Mouse (Mus musculus) ovary, postnatal 10 days (tissue): ENCODE results near the gene Gse1.

Source experiments
- DNase-seq: peaks from one replicate; pipeline ENCODE4 v3.0.0; 2022; ENCODE audit warnings: low spot score

Gse1 gene

DNA sequence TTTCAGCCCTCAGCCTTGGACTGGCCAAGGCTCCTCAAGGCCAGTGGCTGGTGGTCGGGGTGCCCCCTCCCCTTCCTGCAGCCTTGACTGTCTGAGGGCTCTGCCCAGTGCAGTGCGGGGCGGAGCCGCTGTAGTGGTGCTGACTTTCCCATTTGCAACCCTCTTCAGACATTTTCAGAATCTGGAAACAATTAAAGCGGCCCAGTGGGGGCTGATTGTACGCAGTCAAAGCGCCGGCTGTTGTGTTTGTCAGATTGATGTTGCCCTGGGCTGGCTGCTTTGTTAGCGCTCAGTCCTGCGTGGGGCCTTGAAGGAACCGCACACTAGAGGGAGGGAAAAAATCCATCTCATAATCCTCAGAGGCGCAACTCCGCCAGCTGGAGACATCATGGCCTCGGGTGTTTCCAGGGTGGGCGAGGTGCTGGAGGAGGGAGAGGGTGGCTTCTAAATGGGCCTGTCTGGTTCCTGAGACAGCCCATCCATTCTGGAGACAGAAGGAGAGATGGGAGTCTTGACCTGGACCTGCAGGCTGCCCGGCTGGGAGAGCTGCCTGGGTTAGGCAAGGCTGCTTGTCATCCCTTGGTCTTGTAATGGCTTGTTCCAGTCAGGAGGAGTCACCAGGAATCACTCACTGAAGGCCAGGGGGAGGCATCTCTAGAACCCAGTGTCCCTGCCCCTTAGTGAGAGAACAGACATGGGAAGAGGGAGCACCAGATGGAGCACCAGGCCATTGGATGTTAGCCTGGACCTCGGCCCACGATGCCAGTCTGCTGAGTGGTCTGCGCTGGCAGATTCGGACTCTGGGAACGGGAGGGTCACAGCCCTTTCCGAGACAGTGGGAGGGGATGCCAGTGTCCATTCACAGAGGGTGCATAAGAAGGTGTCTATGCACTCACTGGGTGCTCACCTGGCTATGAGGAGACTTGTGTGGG, 70.6 kb downstream of the Gse1 start:
- DNase-seq, result no peak

DNA sequence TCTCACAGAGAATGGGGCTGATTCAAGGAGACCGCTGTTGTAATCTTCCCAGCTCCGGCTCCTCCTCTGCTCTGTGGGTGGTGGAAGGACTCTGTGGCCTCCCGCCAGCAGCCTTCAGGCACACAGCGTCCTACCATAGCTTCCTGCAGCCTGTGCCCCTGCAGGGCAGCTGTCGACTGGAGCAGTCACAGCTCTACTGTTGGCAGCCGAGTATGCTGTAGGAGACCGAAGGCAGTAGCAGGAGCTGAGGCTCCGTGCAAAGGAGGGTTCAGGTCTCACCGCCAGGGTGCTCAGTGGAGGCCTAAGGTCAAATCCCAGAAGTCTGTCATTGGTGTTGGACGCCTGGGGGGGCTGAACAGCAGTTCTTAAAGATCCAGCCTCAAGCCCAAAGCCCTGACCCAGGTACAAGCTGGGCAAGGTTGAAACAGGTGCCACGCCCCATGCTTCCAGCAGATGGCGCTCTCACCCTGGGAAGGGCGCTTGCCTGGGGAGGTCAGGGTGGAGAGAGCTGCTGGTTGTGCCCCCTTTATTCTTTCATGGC, 72.4 kb downstream of the Gse1 start:
- peak; percentile 73 for DNase-seq

DNA sequence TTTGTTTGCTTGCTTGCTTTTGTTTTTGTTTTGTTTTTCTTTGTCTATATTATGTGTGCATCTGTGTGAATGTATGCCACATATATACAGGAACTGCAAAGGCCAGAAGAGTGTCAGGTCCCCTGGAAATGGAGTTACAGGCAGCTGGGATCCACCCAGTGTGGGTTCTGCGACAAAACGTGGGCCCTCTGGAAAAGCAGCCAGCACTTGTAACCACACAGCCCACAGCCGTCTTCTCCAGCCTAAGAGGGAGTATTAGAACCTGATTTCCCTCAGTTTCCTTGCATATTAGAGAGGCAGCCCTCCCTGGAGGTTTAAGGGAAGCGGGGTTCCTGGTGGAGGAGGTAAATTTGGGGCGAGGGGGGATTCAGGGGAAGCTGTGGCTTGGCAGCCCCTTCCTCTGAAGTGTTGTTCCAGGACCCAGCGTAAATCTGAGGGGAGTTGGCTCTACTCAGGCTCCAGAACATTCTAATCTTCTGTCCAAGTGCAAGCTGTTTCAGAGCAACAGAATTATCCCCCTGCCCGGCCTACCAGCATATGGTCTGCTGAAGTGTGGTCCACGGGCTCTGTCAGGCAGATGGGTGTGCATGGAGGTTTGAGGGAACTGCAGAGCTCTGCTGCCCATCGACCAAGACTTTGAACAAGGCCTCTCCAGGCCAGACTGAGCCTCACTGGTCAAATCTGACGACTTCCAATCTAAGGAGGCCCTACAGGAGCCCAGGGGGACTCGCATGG, 74.9 kb downstream of the Gse1 start:
- no peak for DNase-seq

DNA sequence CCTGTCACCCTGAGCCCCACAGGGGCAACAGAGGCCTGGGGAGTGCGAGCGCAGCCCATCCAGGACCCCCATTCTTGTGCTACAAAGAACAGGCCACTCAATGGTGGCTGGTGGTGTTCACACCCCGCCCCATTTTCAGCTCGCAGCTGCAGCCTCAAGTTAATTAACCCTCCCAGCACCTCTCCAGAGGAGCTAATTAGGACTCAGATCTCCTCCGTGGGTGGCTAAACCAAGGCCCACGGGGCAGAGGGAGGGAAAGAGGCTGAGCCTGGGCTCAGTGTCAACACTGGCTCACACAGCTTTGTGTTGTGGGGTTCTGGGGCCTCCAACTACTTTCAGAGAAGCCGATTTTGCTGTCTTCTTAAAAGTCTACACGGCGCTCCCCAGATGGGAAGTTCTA, 75.8 kb downstream of the Gse1 start:
- no peak for DNase-seq

DNA sequence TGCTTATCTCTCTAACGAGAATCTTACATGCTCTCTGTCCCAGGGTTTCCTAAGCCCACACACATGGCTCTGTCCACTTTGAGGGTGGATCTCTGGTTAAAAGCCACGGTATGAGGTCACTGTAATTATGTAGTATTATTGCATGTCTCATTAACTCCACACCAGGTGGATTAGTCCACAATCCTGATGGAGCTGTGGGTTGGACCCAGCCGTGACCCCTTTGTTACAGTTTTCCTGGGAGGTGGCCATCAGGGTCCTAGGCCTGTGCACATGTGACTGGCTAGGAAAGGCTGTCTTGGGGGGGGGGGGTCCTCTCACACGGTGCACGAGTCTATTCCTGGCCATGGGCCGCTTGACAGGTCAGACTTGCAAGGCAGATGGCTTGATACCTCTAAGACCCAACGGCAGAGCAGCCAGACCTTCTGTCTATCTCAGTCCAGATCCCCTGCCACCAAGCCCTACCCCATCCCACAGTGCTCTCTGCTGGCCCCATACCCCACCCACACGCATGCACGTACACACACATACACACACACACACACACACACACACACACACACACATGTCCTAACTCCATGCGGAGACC, 77.6 kb downstream of the Gse1 start:
- no peak for DNase-seq

DNA sequence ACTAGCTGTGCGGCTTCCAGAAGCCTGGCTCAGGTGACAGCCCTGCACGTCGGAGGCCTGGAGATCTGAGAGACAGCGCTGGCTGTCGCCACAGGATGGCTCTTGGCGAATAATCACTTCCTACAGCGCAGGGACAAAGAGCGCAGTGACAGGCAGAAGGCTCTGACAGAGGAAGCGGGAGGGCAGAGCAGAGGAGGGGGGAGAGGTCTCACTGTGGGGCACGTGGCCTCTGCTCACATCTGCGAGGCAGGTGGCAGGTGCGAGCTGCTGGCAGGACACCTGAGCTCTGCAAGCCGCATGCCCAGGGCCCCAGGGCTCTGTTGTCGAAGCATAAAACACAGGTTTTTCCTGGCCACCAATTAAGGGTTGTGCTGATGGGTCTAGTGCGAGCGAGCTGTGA, 78.8 kb downstream of the Gse1 start:
- DNase-seq, result no peak

DNA sequence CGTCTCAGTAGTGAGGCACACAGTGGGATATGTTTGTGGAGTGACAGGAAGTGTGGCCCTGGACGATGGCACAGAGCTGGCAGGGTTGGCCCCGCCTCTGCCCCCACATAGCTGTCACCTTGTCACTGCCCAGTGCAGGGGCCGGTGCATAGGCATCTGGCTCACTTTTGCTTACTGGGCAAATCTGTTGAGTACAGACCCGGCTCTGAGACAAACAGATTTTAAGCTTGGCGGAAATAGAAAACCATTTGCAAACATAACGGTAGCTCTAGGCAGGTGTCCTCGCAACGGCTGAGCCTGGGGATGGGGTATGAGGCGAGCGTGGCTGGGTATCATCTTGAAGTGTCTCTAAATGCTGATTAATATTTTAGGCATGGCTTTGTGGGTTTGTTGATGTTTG, 79.3 kb downstream of the Gse1 start:
- DNase-seq, result no peak

DNA sequence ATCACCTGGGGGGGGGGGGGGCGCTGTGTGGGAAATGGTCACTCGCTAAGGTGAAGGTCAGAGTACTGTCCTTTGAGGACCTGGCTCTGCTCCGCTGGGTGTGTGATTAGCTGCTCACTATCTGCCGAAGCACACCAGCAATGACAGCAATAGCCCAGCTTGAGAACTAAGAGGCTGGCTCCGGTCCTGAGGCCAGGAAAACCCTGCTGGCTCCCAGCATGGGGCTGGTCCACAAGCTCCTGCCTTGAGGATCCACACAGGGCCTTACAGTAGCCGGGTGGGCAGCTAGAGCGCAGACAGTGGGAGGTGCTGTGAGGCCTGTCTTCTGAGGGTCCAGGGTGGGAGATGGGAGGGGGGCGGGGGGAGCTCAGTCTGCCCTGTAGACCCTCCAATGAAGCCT, 79.9 kb downstream of the Gse1 start:
- DNase-seq, result no peak

DNA sequence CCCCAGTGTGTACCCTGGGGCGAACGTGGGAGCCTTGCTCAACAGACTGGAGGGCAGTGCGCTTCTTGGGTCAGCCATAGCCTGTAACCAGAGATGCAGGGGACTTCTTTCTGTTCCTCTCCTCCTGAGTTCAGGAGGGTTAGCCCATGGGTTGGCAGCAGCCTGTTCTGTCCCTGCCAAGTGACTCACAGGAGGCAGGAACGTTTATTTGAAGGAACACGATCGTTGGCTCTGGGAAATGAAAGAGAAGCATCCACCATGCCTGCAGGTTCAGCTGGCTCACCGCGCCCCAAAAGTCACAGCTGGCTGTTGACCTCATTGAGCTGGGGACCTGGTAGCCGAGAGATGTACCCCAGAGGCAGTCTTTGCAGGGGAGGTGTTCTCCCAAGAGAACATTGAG, 80.3 kb downstream of the Gse1 start:
- no peak for DNase-seq

DNA sequence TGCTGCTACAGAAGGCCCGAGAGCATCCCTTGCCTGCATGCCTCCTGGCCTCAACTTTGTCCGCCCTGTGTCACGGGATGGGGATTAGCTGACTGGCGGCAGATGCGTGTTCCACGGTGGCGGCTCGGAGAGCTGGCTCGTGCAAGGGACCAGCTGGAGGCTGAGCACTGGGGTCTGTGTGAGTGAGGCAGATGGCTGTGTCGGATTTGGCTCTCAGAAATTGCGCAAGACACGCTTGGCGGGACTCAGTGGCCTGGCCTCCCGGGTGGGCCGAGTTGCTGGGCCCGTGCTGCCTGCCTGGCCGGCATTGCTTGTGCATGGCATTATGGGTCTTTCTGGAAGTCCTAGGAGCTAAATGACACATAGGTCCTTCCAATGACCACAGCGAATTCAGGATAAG, 81.1 kb downstream of the Gse1 start:
- no peak for DNase-seq

DNA sequence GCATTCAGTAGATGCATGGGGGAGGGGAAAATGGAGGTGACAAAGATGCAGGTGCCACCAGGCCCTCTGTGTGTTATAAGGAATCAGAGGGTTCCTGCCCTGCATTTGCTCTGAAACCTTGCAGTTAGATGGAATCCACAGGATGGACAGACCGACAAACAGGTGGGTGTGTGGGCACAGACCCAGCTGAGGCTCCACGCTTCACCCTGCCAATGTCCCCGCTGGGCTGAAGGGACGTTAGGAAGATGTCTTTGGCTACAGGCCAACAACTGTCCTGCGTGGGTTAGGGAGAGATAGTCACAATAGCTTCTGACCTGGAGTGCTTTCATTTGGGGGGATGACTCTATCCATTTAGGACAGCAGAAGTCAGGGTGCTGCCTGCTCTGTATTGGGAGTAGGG, 81.8 kb downstream of the Gse1 start:
- DNase-seq, result no peak

DNA sequence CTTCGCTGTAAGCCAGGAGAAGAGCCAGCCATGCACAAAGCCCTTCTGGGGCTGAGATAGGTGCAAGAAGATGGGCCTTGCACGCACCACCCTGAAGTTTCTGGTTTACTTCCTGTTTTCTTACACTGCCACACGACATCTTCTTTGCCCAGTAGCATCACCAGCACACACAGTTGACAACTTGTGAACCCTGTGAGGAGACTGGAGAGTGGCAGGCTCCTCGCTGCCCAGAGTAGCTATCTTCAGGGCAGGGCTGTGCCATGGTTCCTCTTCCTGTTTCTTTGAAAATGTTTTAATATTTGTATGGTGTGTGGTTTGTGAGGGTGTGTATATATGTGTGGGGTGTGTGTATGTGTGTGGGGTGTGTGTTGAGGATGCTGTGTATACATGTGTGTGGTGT, 84.2 kb downstream of the Gse1 start:
- no peak for DNase-seq

DNA sequence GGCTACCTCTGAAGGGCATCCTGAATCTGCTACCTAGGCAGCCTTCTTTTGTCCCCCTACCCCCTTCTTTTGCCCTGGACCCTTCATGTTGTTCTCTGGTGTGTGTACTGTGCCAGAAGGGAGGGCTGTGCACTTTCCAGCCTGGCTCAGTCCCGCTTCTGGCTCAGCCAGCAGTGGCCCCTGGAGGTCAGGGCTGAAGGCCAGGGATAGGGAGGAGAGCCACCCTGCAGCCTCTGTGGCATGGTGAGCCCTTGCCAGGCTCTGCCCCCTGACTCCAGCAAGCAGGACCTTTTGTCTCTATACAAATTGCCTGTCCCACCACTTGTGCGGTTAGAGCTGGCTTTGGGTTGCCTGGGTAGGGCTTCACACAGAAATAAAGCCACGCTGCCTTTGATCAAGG, 85.4 kb downstream of the Gse1 start:
- DNase-seq, result no peak

DNA sequence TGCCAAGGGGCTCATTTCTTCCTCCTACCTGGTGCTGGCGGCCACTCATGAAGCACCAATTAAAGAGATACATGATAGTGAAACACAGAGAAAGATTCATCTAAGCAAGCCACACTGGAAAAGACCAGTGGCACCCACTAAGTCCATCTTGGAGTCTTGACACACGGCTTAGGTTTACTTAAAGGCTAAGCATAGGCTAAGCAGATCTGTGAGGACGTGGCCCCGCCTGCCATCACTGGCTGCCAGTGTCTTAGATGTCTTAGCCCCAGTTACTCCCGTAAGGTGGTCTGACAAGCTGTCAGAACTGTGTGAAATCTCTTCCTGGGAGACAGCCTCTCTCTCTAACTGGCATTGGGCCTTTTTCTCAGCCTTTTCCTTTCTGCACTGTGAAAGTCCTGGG, 86.7 kb downstream of the Gse1 start:
- DNase-seq, result no peak

DNA sequence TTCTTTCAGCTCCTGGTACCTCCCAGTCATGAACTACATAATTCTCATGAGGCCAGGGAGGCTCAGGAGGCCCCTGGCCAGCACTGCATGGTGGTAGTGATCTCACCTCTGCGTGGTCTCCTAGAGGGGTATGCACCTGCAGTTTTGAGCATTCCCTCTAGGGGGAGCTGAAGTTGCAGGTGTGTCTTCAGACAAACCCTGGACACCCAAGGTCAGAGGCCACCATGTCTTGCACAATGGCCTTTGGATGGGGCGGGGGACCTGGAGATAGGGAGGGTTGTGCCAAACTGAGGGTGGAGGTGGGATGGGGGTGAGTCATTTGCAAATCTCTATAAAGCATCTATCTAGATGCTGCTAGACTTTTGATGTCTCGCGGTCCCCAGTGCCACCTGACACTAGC, 87.4 kb downstream of the Gse1 start:
- no peak for DNase-seq

DNA sequence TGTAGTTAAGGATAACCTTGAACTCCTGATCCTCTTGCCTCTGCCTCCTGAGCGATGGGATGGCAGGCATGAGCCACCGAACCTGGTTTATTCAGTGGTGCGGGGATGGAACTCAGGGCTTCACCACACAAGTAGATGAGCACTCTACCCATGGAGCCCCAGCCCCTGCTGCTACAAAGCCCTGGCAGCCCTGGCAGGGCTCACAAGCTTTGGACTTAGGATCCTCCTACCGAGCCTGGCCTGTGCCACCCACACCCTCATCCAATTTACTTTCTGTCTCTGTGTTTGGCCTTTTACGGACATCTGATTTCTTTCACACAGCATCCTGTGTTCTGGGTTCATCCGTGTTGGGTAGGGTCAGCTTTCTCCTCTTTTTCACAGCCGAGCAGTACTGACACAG, 88.5 kb downstream of the Gse1 start:
- DNase-seq, result no peak

DNA sequence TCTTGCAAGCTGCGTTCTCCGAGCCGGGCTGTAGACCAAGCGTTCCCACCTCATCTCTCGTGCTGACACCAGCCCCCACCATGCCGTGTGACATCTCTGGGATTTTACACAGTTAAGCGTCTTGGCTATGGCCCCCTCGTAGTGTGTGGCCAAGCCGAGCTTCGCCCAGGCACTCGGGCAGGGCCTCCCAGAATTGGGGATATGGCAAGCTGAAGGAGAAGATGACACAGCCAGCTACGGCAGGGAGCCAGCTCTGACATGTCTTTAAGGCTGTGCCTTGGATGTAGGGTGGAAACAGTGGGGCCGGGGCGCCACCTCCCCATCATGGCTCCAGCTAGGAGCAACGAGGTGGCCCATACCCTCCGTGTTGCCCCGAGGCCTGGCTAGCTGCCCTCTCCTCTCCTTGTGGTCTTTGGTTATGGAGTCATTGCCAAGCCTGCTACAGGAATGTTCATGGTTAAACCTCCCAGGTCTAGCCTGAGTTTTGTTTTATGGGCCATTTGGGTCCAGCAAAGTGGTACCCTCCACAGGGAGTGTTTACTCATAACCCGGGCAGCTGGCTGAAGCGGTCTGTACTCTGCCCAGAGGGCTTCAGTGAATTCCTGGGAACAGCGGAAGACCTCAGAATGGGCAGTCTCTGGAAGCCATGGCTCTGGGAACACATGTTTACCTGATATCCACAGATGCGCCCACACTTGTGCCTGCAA, 89.0 kb downstream of the Gse1 start:
- DNase-seq, result no peak

DNA sequence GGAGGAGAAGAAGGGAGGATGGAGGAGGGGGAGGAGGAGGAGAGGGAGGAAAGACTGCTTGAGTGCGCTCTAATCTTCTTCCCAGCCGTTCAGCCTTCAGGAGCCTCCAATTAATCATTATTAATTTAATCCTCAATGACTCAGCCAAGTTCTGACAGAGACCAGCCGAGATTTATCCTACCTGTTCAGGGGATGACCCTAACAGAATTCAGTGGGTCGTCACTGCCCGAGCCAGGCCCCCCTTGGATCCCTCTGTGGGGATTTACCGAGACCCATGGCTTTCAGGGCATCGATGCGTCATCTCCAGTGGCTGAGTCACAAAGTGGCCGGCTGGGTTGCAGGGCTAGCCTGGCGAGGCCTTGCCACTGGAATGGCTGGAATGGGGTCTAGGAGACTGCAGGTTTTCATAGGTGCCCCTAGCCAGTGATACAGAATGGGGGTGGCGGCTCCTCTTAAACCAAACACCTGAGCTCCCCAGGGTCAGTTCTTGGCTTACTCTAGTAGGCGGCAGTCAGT, 90.3 kb downstream of the Gse1 start:
- DNase-seq, result no peak

DNA sequence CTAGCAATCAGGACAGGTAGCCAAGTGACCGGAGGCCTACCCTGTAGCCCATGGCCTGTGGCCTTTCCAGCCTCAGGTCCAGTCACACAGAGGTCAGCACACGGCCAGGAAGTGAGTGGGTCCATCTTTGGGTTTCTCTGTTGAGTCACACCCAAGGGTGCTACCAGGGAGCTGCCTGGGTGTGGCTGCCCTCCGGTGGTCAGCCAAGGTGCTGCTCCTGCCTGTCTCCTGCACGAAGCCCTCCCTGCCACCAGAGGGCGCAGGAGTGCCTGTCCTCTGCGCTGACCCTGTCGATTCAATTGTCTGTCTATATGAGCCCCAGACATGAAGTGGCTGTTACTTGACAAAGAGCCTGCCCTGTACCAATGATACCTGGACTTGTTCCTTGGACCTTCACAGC, 91.2 kb downstream of the Gse1 start:
- DNase-seq, result no peak

DNA sequence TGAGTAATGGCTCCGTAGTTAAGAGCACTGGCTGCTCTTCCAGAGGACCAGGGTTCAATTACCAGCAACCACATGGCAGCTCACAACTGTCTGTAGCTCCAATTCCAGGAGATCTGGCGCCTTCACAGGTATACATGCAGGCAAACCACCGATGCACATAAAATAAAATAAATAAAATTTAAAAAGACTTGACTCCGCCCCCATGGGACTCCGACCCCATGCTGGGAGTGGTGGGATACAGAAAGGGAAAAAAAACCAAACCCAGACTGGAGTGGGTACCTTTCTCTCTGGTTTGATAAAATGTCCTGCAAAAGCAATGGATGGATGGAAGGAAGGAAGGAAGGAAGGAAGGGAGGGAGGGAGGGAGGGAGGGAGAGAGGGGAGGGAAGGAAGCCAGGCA, 91.9 kb downstream of the Gse1 start:
- no peak for DNase-seq

DNA sequence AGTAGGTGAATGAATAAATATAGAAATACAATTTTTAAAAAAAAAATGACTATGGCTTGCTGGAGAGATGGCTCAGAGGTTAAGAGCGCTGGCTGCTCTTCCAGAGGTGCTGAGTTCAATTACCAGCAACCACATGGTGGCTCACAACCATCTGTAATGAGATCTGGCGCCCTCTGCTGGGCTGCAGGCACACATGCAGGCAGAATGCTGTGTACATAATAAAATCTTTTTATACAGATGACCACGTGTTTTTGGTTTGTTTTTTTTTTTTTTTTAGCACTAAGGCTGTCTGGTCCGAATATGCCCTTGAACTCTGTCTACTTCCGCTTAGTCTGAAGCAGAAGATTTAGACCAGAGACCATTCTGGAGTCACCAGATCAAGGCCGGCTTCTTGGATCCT, 93.5 kb downstream of the Gse1 start:
- DNase-seq, result no peak

DNA sequence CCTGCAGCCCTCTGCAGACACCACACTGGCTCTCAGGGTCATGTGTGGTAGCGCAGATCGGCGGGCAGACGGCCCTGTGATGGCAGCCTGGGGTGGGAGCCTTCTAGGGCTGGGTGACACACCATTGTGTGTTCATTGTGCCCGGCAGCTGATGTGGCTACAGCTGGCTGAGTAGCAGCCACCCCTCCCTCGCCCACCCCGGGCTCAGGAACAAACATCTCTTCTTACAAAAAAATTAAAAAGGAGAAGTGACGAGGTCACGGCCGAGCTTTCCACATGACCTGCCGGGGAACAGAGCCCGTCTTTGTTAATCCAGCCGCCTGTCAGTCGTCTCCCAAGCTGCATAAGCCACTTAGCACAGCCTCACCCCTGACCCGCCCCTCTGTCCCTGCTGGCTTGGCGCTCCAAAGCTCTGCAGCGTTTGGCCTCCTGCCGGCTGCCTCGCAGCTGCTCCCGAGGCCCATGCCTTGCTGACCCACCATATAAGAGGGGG, 94.7 kb downstream of the Gse1 start:
- no peak for DNase-seq
